Mouse (Mus musculus) midbrain, embryonic 15.5 days (tissue): ENCODE results near the gene Cyth1. TPM values are rescaled to one million over a fixed set of nuclear protein-coding genes. Genes with fewer than 3 reads are reported as not detected.

Experiments used
- ATAC-seq: fragments of 200-750 bp; cut with Nextera tagmentation; replicated peaks from 2 replicates; pipeline ENCODE4 v1.8.0; 2017; ENCODE audit warnings: moderate TSS enrichment
- H3K27ac ChIP-seq: fragments of 300-500 bp; sonication (generic); 2 replicates; pipeline ENCODE4 v1.5.1; 2015; ENCODE audit warnings: mild to moderate bottlenecking, inconsistent platforms
- H3K27me3 ChIP-seq: fragments of 300-500 bp; sonication (generic); replicated peaks from 2 replicates; pipeline ENCODE4 v1.6.1; 2015; ENCODE audit warnings: inconsistent platforms
- H3K36me3 ChIP-seq: fragments of 300-500 bp; sonication (generic); replicated peaks from 2 replicates; pipeline ENCODE4 v1.6.1; 2015; ENCODE audit warnings: inconsistent platforms
- H3K4me1 ChIP-seq: fragments of 300-500 bp; sonication (generic); 2 replicates; pipeline ENCODE4 v1.6.1; 2015; ENCODE audit warnings: inconsistent platforms
- H3K4me2 ChIP-seq: fragments of 300-500 bp; sonication (generic); 2 replicates; pipeline ENCODE4 v1.6.1; 2015; ENCODE audit warnings: inconsistent platforms, mild to moderate bottlenecking, moderate library complexity
- H3K4me3 ChIP-seq: fragments of 300-500 bp; sonication (generic); 2 replicates; pipeline ENCODE4 v1.5.1; 2015; ENCODE audit warnings: mild to moderate bottlenecking, inconsistent platforms
- H3K9ac ChIP-seq: fragments of 300-500 bp; sonication (generic); 2 replicates; pipeline ENCODE4 v1.6.1; 2015; ENCODE audit warnings: mild to moderate bottlenecking, inconsistent platforms
- H3K9me3 ChIP-seq: fragments of 300-500 bp; sonication (generic); 2 replicates; pipeline ENCODE4 v1.6.1; 2016; ENCODE audit warnings: inconsistent platforms
- WGBS: fragments of 180-500 bp; shearing (Covaris S2); methylation state at CpG from one replicate; pipeline ENCODE4 v1.1.7; 2015; ENCODE audit warnings: mixed read lengths; 5-methylcytosine and 5-hydroxymethylcytosine counted together
- polyA plus RNA-seq: library from polyadenylated mRNA; unstranded; fragments of >200 nt; fragmentation: Nextera tagmentation; extraction: Ambion mirVana; gene quantifications from 2 replicates; pipeline ENCODE4 v1.2.1, GENCODE M21; 2015

Cyth1 gene
- polyA plus RNA-seq, 1 experiment from 2014 or later, result 30.2 TPM

DNA sequence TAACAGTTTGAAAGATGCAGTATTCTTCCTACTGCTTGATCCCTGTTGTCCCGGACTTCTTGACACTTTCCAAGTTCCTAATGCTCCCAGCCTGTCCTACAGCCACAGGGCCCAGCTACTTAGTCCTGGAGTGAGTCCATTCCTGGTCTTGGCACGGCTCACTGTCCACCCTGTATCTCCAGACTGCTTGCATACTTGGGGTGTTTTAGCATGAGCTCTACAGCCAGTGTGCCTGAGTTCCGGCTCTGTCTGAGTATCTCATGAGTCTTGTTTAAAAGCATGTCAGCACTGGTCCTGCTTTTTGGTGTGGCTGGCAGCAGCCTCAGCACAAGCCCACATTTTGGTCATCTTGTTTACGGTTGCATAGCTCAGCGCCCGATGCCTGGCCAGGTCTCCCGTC lies 73.6 kb downstream of the Cyth1 start:
- Histone ChIP-seq H3K4me2 (no peak overlapping the region), H3K27ac (no peak overlapping the region), H3K4me1 (no peaks in the 10 kb centered on the region), H3K4me3 (no peak overlapping the region), H3K27me3 (no peaks in the 10 kb centered on the region), H3K9me3 (no peaks in the 10 kb centered on the region), H3K36me3 (peaks cover 20% of the 10 kb centered on the region), H3K9ac (no peak overlapping the region)
- no peak for ATAC-seq
- WGBS, result 94% methylated on average over 7 of the region's 7 CpGs

DNA sequence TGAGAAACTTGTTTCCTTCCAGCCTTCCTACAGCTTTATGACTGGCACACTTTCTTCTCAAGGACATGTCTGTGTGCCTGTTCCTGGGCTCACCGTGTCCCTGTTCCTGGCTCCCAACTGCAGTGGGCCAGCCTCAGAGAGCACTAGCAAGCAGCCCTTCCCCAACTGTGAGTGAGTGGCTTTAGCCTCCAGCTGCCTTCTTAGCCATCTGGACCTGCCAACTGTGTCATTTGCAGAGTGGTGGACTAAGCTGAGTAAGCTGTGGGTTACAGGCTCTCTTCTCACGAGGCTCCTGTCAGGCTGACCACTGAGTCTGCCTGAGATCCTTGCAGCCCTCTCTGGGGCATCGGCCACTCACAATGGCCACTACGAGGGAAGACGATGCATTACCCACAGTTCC lies 75.6 kb downstream of the Cyth1 start:
- Histone ChIP-seq H3K9me3 (no peaks in the 10 kb centered on the region), H3K27ac (no peak overlapping the region), H3K36me3 (peaks cover 28% of the 10 kb centered on the region), H3K4me2 (no peak overlapping the region), H3K4me3 (no peak overlapping the region), H3K4me1 (no peaks in the 10 kb centered on the region), H3K27me3 (no peaks in the 10 kb centered on the region), H3K9ac (no peak overlapping the region)
- no peak for ATAC-seq
- WGBS, result 58% methylated on average over 5 of the region's 5 CpGs

DNA sequence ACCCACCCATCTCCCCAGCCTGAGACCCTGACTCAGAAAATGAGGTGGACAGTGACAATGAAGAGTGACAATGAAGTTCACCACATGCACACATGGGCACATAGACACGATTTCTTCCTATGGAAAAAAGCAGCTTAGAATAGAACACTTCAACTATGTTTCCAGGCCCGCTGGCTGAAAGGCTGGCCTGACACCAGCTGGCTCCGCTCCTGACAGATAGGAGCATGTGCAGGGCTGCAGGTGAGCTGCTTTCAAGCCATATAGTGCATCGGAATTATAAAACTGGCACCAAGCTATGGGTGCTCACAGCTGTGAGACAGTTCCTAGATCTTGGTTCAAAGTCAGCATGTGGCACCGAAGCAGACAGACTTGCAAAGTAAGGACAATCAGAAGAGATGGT lies 78.1 kb downstream of the Cyth1 start:
- no peak overlapping the region for H3K4me3 ChIP-seq
- H3K36me3 ChIP-seq, result peaks cover 30% of the 10 kb centered on the region
- H3K4me2 ChIP-seq, result no peak overlapping the region
- H3K27me3 ChIP-seq, result no peaks in the 10 kb centered on the region
- no peak for ATAC-seq
- peaks cover under 1% of the 10 kb centered on the region; the same call in 1 of the 2 replicates for H3K4me1 ChIP-seq
- no peaks in the 10 kb centered on the region for H3K9me3 ChIP-seq
- no peak overlapping the region for H3K9ac ChIP-seq
- 90% methylated on average over 5 of the region's 5 CpGs for WGBS
- no peak overlapping the region for H3K27ac ChIP-seq

DNA sequence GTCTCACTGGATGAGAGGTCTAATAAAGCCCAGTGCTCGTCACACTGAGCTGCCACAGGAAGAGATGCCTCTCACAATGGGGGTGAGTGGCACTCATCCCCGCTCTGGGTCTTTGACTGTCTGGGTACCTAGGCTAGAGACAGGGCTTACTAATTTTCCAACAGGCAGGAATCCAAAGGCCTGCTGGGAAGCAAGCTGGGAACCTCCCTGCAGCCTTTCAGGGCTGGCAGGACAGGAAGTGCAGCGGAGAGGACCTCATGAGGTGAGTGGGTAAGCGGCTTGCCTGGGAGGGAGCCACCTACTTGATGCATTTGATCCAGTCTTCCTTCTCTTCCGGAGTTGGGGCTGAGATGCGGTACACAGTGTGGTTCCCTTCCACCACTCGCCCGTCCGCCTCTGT lies 79.7 kb downstream of the Cyth1 start:
- Histone ChIP-seq H3K9me3 (no peaks in the 10 kb centered on the region), H3K9ac (no peak overlapping the region), H3K4me3 (no peak overlapping the region), H3K27ac (no peak overlapping the region), H3K36me3 (peaks cover 30% of the 10 kb centered on the region), H3K4me2 (no peak overlapping the region), H3K4me1 (peaks cover 2% of the 10 kb centered on the region; the same call in 1 of the 2 replicates), H3K27me3 (no peaks in the 10 kb centered on the region)
- ATAC-seq, result no peak
- WGBS, result 67% methylated on average over 9 of the region's 9 CpGs

DNA sequence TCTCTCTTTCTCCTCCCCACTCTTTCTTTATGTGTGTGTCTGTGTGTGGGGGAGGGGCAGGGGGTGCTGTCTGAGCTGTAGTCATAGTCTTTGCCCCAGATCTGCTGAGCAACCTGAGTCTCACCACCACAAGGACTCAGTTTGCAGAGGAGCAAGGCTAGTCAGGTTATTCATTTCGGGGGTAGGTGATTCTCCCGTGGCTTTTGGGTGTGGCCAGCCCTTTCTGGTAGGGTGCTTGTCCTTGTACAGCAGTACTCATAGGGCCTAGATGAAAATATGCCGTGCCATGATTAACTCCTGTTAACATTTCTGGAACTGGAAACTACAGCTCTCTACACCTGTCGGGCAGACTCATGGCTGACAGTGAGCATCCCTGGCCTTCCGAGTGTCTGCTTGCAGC lies 81.8 kb downstream of the Cyth1 start:
- H3K27me3 ChIP-seq, result no peaks in the 10 kb centered on the region
- no peak overlapping the region for H3K4me3 ChIP-seq
- no peak for ATAC-seq
- H3K9ac ChIP-seq, result no peak overlapping the region
- no peak overlapping the region for H3K27ac ChIP-seq
- peaks cover 35% of the 10 kb centered on the region for H3K36me3 ChIP-seq
- 93% methylated on average over 5 of the region's 5 CpGs for WGBS
- no peak overlapping the region for H3K4me2 ChIP-seq
- H3K9me3 ChIP-seq, result no peaks in the 10 kb centered on the region
- H3K4me1 ChIP-seq, result peaks cover 10% of the 10 kb centered on the region; the same call in 1 of the 2 replicates

DNA sequence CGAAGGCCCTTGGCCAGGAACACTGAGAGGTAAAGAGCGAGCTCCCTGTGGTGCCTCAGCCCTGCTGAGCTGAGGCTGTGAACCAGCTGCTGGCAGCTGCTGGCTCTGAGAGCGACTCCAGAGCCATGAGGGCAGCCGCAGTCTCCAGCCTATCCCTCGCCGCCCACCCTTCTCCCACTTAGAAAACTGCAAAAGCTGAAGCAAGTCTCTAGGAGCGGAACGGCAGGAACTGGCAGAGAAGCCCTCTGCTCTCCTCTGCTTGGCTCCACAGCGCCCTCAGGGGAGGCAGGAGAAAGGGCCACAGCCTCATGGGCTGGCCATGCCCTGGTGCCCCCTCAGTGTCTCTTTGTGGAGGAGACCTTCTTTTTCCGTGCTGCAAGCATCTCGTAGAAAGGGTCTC lies 82.7 kb downstream of the Cyth1 start:
- Histone ChIP-seq H3K36me3 (peaks cover 35% of the 10 kb centered on the region), H3K9me3 (no peaks in the 10 kb centered on the region), H3K9ac (no peak overlapping the region), H3K27me3 (no peaks in the 10 kb centered on the region), H3K27ac (no peak overlapping the region), H3K4me3 (no peak overlapping the region), H3K4me1 (peaks cover 13% of the 10 kb centered on the region; the same call in 1 of the 2 replicates), H3K4me2 (no peak overlapping the region)
- WGBS, result 48% methylated on average over 11 of the region's 11 CpGs
- no peak for ATAC-seq

DNA sequence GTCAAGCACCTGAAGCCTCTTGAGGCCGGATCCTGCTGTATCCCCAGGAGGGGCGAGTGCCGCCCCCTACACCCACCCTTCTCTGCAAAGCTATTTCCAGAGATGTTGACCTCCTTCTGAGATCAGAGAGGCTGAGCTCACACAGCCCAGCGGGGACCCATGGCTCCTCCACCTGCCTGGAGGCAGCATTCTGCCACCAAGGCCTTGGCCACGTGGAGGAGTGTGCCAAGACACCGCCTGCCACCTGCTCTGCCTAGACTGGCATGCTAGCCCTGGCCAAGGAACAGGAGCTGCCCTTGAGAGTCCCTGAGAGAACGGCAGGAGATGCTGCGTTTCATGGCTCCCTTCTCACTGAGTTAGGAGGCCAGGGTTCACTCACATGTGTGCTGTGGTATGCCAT lies 83.8 kb downstream of the Cyth1 start:
- WGBS, result 80% methylated on average over 8 of the region's 8 CpGs
- H3K4me1 ChIP-seq, result peaks cover 13% of the 10 kb centered on the region; the same call in 1 of the 2 replicates
- H3K4me3 ChIP-seq, result no peak overlapping the region
- no peaks in the 10 kb centered on the region for H3K9me3 ChIP-seq
- ATAC-seq, result no peak
- no peak overlapping the region for H3K4me2 ChIP-seq
- H3K36me3 ChIP-seq, result peaks cover 26% of the 10 kb centered on the region; the same call in 1 of the 2 replicates
- H3K27me3 ChIP-seq, result no peaks in the 10 kb centered on the region
- H3K27ac ChIP-seq, result no peak overlapping the region
- no peak overlapping the region for H3K9ac ChIP-seq

DNA sequence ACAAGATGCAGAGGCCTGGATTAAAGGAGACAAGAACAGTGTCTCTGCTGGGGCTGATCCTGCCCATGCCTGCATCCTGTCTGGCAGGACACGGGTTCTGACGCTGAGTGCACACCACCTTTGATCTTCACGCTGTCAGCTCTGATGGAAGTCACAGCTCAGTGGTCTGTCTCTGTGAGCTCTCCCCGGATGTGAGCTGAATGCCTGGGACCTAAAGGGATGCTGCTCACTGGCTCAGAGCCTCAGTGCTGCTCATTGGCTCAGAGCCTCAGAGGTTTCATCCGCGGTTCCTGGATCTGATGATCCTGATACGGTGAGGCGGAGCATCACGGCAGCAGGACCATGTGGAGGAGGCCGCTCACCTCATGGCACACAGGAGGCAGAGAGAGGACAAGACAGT lies 86.1 kb downstream of the Cyth1 start:
- Histone ChIP-seq H3K9me3 (no peaks in the 10 kb centered on the region), H3K27ac (peak overlapping the region; percentile 40), H3K36me3 (peaks cover 11% of the 10 kb centered on the region; the same call in 1 of the 2 replicates), H3K4me1 (peaks cover 13% of the 10 kb centered on the region; the same call in 1 of the 2 replicates), H3K27me3 (no peaks in the 10 kb centered on the region), H3K4me2 (no peak overlapping the region), H3K9ac (no peak overlapping the region), H3K4me3 (no peak overlapping the region)
- WGBS, result 41% methylated on average over 10 of the region's 10 CpGs
- peak; percentile 57 for ATAC-seq

DNA sequence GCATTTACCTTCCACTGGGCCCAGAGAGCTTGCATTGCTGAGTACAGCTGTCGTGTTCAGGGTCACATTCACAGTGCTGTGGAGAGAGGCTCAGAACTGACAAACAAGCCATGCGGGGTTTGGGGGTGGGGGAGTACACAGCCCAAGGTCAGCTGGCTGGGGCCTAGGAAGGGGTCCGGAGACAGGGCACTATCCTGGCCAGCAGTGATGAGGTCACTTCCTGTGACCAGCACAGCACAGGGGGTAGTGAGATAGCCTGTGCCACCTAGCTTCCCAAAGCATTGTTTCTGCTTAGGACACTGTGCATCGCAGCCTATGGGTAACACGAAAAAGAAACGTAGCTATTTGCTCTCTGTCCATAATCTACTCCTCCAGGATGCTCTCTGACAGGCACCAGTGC lies 87.2 kb downstream of the Cyth1 start:
- no peaks in the 10 kb centered on the region for H3K27me3 ChIP-seq
- H3K9ac ChIP-seq, result no peak overlapping the region
- peaks cover 13% of the 10 kb centered on the region; the same call in 1 of the 2 replicates for H3K4me1 ChIP-seq
- 0 out of 2 replicates have a peak, but pooled peaks have one; percentile 45 for ATAC-seq
- H3K4me3 ChIP-seq, result no peak overlapping the region
- H3K4me2 ChIP-seq, result no peak overlapping the region
- no peaks in the 10 kb centered on the region for H3K9me3 ChIP-seq
- H3K36me3 ChIP-seq, result peaks cover 10% of the 10 kb centered on the region; the same call in 1 of the 2 replicates
- H3K27ac ChIP-seq, result peak overlapping the region; percentile 40; the same call in 1 of the 2 replicates
- WGBS, result 79% methylated on average over 6 of the region's 6 CpGs

DNA sequence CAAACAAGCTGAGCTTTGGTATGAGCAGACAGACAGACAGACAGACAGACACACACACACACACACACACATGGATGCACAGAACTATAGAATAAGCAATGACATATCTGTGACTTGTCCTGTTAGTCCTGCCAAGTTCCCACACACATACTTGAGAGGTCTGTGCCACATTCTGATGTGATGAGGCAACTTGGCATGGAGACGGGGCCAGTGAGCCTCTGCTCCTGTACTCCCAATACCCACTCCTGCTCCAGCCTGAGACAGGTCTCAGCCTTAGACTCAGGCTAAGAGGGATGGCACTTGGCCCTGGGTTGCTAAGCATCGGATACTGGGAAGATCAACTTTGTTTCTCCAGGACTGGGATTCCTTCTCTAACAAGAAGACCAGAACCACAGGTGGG lies 87.6 kb downstream of the Cyth1 start:
- Histone ChIP-seq H3K9ac (no peak overlapping the region), H3K27me3 (no peaks in the 10 kb centered on the region), H3K27ac (no peak overlapping the region), H3K9me3 (no peaks in the 10 kb centered on the region), H3K4me3 (no peak overlapping the region), H3K4me1 (peaks cover 13% of the 10 kb centered on the region; the same call in 1 of the 2 replicates), H3K36me3 (0 out of 2 replicates have a peak, but pooled peaks cover 5% of the 10 kb centered on the region), H3K4me2 (no peak overlapping the region)
- no peak for ATAC-seq
- 81% methylated on average over 2 of the region's 2 CpGs for WGBS

DNA sequence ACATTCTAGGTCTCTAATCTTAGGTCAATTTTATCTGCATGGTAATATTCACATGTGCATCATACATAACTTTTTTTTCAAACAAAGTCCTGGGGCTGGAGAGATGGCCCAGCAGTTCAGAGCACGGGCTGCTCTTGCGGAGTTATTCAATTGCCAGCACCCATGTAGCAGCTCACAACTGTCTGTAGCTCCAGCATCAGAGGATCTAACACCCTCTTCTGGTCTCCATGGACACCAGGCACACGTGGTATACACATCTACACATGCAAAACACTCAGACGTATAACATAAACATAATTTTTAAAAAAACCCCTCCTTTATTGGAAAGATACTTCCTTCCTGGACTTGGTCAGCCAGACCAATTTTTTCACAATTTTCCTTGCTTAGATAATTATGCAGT lies 89.6 kb downstream of the Cyth1 start:
- Histone ChIP-seq H3K36me3 (0 out of 2 replicates have a peak, but pooled peaks cover 5% of the 10 kb centered on the region), H3K9me3 (no peaks in the 10 kb centered on the region), H3K27ac (no peak overlapping the region), H3K4me2 (no peak overlapping the region), H3K4me3 (no peak overlapping the region), H3K9ac (no peak overlapping the region), H3K4me1 (0 out of 2 replicates have a peak, but pooled peaks cover 10% of the 10 kb centered on the region), H3K27me3 (no peaks in the 10 kb centered on the region)
- no peak for ATAC-seq
- 77% methylated on average over 4 of the region's 4 CpGs for WGBS

DNA sequence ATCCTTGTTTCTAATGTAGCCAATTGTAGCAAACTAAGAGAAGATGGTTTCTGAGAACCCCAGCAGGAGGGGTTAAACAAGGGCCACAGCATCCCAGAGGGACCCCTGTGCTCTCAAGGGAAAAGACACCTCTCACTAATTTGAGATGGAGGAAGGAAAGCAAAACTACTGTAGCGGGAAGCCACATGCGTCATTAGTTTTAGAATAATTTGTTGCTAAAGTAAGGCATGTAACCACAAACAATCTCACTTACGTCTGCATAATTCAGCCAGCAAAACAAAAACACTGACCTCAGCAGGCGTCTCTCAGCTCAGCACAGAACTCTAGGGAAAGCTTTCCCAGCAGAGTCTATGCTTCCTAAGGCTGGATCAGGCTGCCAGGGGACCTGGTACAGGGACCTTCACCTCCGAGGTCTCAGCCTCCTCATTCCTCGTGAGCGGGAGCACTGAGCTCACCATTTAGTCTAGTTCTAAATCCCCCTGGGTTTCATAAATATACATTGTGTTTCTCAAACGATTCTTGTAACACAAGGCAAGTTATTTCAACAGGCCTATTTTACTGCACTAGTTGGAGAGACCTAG lies 91.8 kb downstream of the Cyth1 start:
- no peak overlapping the region for H3K9ac ChIP-seq
- no peaks in the 10 kb centered on the region for H3K36me3 ChIP-seq
- ATAC-seq, result no peak
- no peaks in the 10 kb centered on the region for H3K27me3 ChIP-seq
- no peak overlapping the region for H3K27ac ChIP-seq
- no peak overlapping the region for H3K4me3 ChIP-seq
- no peaks in the 10 kb centered on the region for H3K9me3 ChIP-seq
- 0 out of 2 replicates have a peak, but pooled peaks cover 2% of the 10 kb centered on the region for H3K4me1 ChIP-seq
- WGBS, result 76% methylated on average over 8 of the region's 8 CpGs
- H3K4me2 ChIP-seq, result no peak overlapping the region

DNA sequence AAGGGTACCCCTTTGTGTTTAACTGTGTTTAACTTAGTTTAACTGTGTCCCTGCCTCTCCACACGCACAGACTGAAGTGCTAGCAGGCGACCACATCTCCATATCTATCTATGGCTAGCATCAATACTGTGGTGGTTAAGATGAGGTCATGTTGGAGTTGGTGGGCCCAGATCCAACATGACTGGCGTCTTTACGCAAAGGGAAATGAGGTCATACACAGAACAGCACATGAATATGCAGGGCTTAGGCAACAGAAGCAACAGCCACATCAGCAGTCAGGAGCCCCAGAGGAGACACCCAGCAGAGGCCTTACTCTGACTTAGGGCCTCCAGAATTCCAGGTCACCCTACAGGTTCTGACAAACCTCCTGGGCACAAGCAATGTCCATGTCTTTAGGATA lies 95.4 kb downstream of the Cyth1 start:
- Histone ChIP-seq H3K36me3 (no peaks in the 10 kb centered on the region), H3K4me2 (no peak overlapping the region), H3K4me1 (peaks cover 2% of the 10 kb centered on the region; the same call in 1 of the 2 replicates), H3K4me3 (no peak overlapping the region), H3K27me3 (no peaks in the 10 kb centered on the region), H3K27ac (no peak overlapping the region), H3K9me3 (no peaks in the 10 kb centered on the region), H3K9ac (no peak overlapping the region)
- ATAC-seq, result no peak
- 88% methylated on average over 4 of the region's 4 CpGs for WGBS
